Mouse (Mus musculus): ENCODE results near the gene Mipol1. TPM values are rescaled to one million over a fixed set of nuclear protein-coding genes. Genes with fewer than 3 reads are reported as not detected.

Mipol1 gene
- polyA plus RNA-seq, 1 experiment from 2014 or later: 7.5 TPM

DNA sequence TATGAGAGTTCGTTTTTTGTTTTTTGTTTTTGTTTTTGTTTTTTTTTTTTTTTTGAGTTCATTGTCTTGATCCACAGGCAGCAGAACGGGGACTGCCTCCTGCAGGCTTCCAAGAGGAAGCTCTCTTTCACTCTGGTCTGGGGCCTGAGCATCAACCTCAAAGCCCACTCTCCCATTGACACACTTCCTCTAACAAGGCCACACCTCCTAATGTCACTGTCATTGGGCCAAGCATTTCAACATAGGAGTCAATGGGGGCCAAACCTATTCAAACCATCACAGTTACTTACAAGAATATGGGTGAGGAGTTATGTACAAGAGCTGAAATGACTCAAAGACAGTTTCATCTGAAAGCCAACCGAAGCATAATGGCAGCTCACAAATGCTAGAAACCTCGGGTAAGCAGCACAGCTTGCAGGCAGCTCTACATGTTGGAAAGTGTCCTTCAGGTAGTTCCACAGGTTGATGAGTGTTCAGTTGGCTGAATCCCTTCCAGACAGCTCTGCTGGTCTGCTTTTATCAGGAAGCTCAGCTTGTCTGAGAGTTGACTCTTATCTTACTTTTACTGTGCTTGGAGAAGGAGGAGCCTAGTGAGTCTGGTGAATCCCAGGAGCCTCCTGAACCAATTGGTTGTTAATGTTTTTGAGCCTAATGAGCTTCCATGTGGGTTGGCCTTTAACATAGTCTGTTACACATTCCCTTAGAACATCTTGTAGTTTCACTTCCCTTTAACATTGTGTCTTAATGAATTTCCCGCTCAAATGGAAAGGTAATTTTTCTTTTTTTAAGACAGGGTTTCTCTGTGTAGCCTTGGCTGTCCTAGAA is 13.7 kb downstream of the Mipol1 start:
- Histone ChIP-seq H3K4me1 (no peaks in the 10 kb centered on the region), H3K4me3 (no peak overlapping the region), H3K9me3 (no peaks in the 10 kb centered on the region), H3K36me3 (peaks cover 44% of the 10 kb centered on the region), H3K27ac (replicated peaks) (no peak overlapping the region), H3K9ac (no peak overlapping the region), H3K27me3 (replicated peaks) (no peaks in the 10 kb centered on the region), H3K4me2 (no peak overlapping the region)
- ATAC-seq (ENCODE audit: extremely low read depth, insufficient number of reproducible peaks, low FRiP score, low TSS enrichment): no peak
- 84% methylated on average over 5 of the region's 5 CpGs for WGBS

DNA sequence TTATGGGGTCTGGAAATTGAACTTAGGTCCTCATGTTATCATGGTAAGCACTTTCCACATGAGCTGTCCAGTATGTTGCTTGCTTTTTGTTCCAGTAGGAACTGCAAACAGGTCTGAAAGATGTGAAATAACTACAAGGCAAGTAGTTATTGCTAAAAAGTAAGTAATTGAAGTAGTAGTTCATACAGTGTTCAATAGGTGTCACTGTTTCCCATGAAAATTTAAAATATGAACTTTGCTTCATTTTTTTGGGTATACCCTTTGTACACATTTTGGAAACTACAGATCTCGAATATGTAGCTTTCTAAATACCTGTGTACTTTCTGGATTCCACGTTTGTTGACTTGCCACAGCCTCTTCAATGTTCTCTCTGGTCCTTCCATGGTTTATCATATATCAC is 28.3 kb downstream of the Mipol1 start:
- Histone ChIP-seq H3K27me3 (replicated peaks) (no peaks in the 10 kb centered on the region), H3K4me1 (no peaks in the 10 kb centered on the region), H3K4me2 (no peak overlapping the region), H3K36me3 (no peaks in the 10 kb centered on the region), H3K27ac (replicated peaks) (no peak overlapping the region), H3K4me3 (no peak overlapping the region), H3K9me3 (no peaks in the 10 kb centered on the region), H3K9ac (no peak overlapping the region)
- 48% methylated on average over 2 of the region's 2 CpGs for WGBS
- ATAC-seq (ENCODE audit: extremely low read depth, insufficient number of reproducible peaks, low FRiP score, low TSS enrichment): no peak

DNA sequence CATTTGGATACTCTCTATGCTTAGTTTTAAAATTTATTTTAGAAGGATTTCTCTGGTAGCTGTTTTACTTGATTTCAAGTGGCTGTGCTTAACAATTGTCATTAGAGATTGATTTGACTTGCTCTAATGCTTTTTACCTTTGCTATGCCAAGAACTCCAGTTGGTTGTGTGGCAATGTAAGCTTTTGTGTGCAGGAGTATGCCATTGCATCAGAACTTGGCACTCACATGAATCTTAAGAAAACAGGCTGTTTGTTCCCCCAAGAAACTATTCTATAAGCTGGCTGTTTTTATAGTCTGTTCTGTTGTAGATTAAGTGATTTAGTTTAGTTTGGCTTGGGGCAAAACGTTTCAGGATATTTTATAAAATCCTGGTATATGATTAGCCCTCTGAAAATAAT is 45.2 kb downstream of the Mipol1 start:
- Histone ChIP-seq H3K4me2 (no peak overlapping the region), H3K9me3 (no peaks in the 10 kb centered on the region), H3K4me1 (no peaks in the 10 kb centered on the region), H3K36me3 (no peaks in the 10 kb centered on the region), H3K27me3 (replicated peaks) (no peaks in the 10 kb centered on the region), H3K27ac (replicated peaks) (no peak overlapping the region), H3K9ac (no peak overlapping the region), H3K4me3 (no peak overlapping the region)
- no peak for ATAC-seq (ENCODE audit: extremely low read depth, insufficient number of reproducible peaks, low FRiP score, low TSS enrichment)
- 40% methylated on average over 1 of the region's 1 CpGs for WGBS

GRCm38 (mm10) chr12:57281155-57282114 is 51.2 kb downstream of the Mipol1 start:
- Histone ChIP-seq H3K9me3 (no peaks in the 10 kb centered on the region), H3K27me3 (replicated peaks) (no peaks in the 10 kb centered on the region), H3K27ac (replicated peaks) (no peak overlapping the region), H3K9ac (no peak overlapping the region), H3K4me1 (no peaks in the 10 kb centered on the region), H3K4me3 (no peak overlapping the region), H3K4me2 (no peak overlapping the region), H3K36me3 (no peaks in the 10 kb centered on the region)
- 42% methylated on average over 3 of the region's 3 CpGs for WGBS
- ATAC-seq (ENCODE audit: extremely low read depth, insufficient number of reproducible peaks, low FRiP score, low TSS enrichment): no peak

- Histone ChIP-seq H3K4me2 (no peak overlapping the region), H3K4me3 (no peak overlapping the region), H3K9ac (no peak overlapping the region), H3K27ac (replicated peaks) (no peak overlapping the region), H3K36me3 (no peaks in the 10 kb centered on the region), H3K4me1 (no peaks in the 10 kb centered on the region), H3K27me3 (replicated peaks) (no peaks in the 10 kb centered on the region), H3K9me3 (no peaks in the 10 kb centered on the region)
- no peak for ATAC-seq (ENCODE audit: extremely low read depth, insufficient number of reproducible peaks, low FRiP score, low TSS enrichment)
- WGBS: 74% methylated on average over 5 of the region's 5 CpGs
Observed at GRCm38 (mm10) chr12:57285303-57286059, 55.3 kb downstream of the Mipol1 start.

DNA sequence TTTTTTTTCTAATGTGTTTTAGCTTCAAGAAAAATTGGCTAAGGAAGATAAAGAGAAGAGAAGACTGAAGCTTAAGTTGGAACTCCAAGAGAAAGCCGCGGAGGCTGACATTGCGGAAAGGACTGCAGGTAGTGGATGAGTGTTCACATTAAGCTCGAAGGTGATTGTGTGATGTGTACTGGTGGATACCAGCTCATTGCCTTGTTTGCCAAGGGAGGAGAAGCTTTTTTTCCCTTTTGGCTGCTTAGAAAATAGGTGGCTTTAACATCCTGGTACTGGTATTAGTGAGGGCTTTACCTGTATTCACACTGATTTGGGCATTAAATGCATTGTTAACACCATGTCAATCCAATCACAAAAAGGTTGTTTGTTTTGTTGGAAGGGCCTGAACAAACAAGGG is 77.1 kb downstream of the Mipol1 start:
- H3K27me3 ChIP-seq (replicated peaks): no peaks in the 10 kb centered on the region
- WGBS: 86% methylated on average over 4 of the region's 4 CpGs
- no peak for ATAC-seq (ENCODE audit: extremely low read depth, insufficient number of reproducible peaks, low FRiP score, low TSS enrichment)

GRCm38 (mm10) chr12:57307748-57308147 is 77.5 kb downstream of the Mipol1 start:
- ATAC-seq (ENCODE audit: extremely low read depth, insufficient number of reproducible peaks, low FRiP score, low TSS enrichment): no peak
- H3K9me3 ChIP-seq: no peaks in the 10 kb centered on the region
- H3K27ac ChIP-seq (replicated peaks): no peak overlapping the region
- no peak overlapping the region for H3K9ac ChIP-seq
- H3K36me3 ChIP-seq: no peaks in the 10 kb centered on the region
- WGBS: 78% methylated on average over 1 of the region's 1 CpGs
- H3K4me1 ChIP-seq: no peaks in the 10 kb centered on the region
- no peak overlapping the region for H3K4me2 ChIP-seq
- H3K4me3 ChIP-seq: no peak overlapping the region
- no peaks in the 10 kb centered on the region for H3K27me3 ChIP-seq (replicated peaks)

More for the DNA sequence above, 77.1 kb downstream of the Mipol1 start:
- Histone ChIP-seq H3K4me3 (no peak overlapping the region), H3K4me1 (no peaks in the 10 kb centered on the region), H3K4me2 (no peak overlapping the region), H3K27ac (replicated peaks) (no peak overlapping the region), H3K36me3 (no peaks in the 10 kb centered on the region), H3K9ac (no peak overlapping the region), H3K9me3 (no peaks in the 10 kb centered on the region)

- no peak overlapping the region for H3K27ac ChIP-seq (replicated peaks)
- H3K4me3 ChIP-seq: no peak overlapping the region
- no peaks in the 10 kb centered on the region for H3K4me1 ChIP-seq
- no peak for ATAC-seq (ENCODE audit: extremely low read depth, insufficient number of reproducible peaks, low FRiP score, low TSS enrichment)
- H3K9me3 ChIP-seq: no peaks in the 10 kb centered on the region
- 0 out of 2 replicates have a peak, but pooled peaks cover 3% of the 10 kb centered on the region for H3K36me3 ChIP-seq
- no peak overlapping the region for H3K9ac ChIP-seq
- WGBS: 75% methylated on average over 1 of the region's 1 CpGs
- H3K4me2 ChIP-seq: no peak overlapping the region
- no peaks in the 10 kb centered on the region for H3K27me3 ChIP-seq (replicated peaks)
Observed at GRCm38 (mm10) chr12:57339053-57339452, 108.8 kb downstream of the Mipol1 start.

GRCm38 (mm10) chr12:57340111-57340510 is 109.9 kb downstream of the Mipol1 start:
- no peaks in the 10 kb centered on the region for H3K9me3 ChIP-seq
- 71% methylated on average over 2 of the region's 2 CpGs for whole genome bisulfite sequencing
- H3K9ac ChIP-seq: no peak overlapping the region
- no peak for ATAC-seq (ENCODE audit: extremely low read depth, insufficient number of reproducible peaks, low FRiP score, low TSS enrichment)
- no peak overlapping the region for H3K4me2 ChIP-seq
- H3K27ac ChIP-seq (replicated peaks): no peak overlapping the region
- H3K36me3 ChIP-seq: 0 out of 2 replicates have a peak, but pooled peaks cover 3% of the 10 kb centered on the region
- no peaks in the 10 kb centered on the region for H3K27me3 ChIP-seq (replicated peaks)
- H3K4me3 ChIP-seq: no peak overlapping the region
- H3K4me1 ChIP-seq: no peaks in the 10 kb centered on the region

DNA sequence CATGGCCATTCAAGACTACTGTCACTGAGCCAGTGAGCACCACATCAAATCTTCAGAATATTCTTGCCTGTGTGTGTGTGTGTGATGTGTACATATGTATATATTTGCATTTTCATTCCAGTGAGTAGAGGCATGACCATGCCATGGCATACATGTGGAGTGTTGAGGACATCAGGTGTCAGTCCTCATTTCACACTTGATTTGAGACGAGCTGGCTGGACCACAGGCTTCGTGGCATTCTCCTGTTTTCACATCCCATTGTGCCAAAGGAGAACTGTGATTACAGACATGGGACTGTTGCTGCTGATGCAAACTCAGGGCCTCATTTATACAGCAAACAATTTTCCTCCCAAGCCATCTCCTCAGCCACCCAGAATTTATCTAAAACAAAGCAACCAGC is 132.5 kb downstream of the Mipol1 start:
- H3K9ac ChIP-seq: no peak overlapping the region
- no peak for ATAC-seq (ENCODE audit: extremely low read depth, insufficient number of reproducible peaks, low FRiP score, low TSS enrichment)
- H3K4me3 ChIP-seq: no peak overlapping the region
- H3K36me3 ChIP-seq: no peaks in the 10 kb centered on the region
- H3K27me3 ChIP-seq (replicated peaks): no peaks in the 10 kb centered on the region
- no peaks in the 10 kb centered on the region for H3K4me1 ChIP-seq
- WGBS: 61% methylated on average over 2 of the region's 2 CpGs
- no peak overlapping the region for H3K27ac ChIP-seq (replicated peaks)
- H3K4me2 ChIP-seq: no peak overlapping the region
- H3K9me3 ChIP-seq: no peaks in the 10 kb centered on the region

- Histone ChIP-seq H3K27ac (replicated peaks) (no peak overlapping the region), H3K36me3 (peaks cover 8% of the 10 kb centered on the region), H3K4me3 (no peak overlapping the region), H3K4me1 (no peaks in the 10 kb centered on the region), H3K9ac (no peak overlapping the region), H3K4me2 (no peak overlapping the region), H3K27me3 (replicated peaks) (no peaks in the 10 kb centered on the region), H3K9me3 (no peaks in the 10 kb centered on the region)
- ATAC-seq (ENCODE audit: extremely low read depth, insufficient number of reproducible peaks, low FRiP score, low TSS enrichment): no peak
- WGBS: 80% methylated on average over 7 of the region's 7 CpGs
Observed at GRCm38 (mm10) chr12:57364027-57364426, 133.8 kb downstream of the Mipol1 start.
